Mouse (Mus musculus) lung, embryonic 16.5 days (tissue): ENCODE results near the gene Ccdc163. TPM values are rescaled to one million over a fixed set of nuclear protein-coding genes. Genes with fewer than 3 reads are reported as not detected.

Experiments used
- ATAC-seq: fragments of 200-750 bp; cut with Nextera tagmentation; 2 replicates; pipeline ENCODE4 v1.8.0; 2017; ENCODE audit warnings: low read depth, mild to moderate bottlenecking, moderate library complexity
- H3K27ac ChIP-seq: fragments of 300-500 bp; sonication (generic); 2 replicates; pipeline ENCODE4 v1.5.1; 2014; ENCODE audit warnings: mild to moderate bottlenecking, control low read depth, low read length
- H3K27me3 ChIP-seq: fragments of 300-500 bp; sonication (generic); 2 replicates; pipeline ENCODE4 v1.6.1; 2014; ENCODE audit warnings: low read depth, low read length, mixed read lengths; ENCODE audit not compliant: control insufficient read depth, insufficient read depth
- H3K36me3 ChIP-seq: fragments of 300-500 bp; sonication (generic); 2 replicates; pipeline ENCODE4 v1.6.1; 2014; ENCODE audit warnings: low read length; ENCODE audit not compliant: control insufficient read depth, insufficient read depth
- H3K4me1 ChIP-seq: fragments of 300-500 bp; sonication (generic); replicated peaks from 2 replicates; pipeline ENCODE4 v1.6.1; 2014; ENCODE audit warnings: low read length, mixed read lengths; ENCODE audit not compliant: control insufficient read depth, insufficient read depth
- H3K4me2 ChIP-seq: fragments of 300-500 bp; sonication (generic); 2 replicates; pipeline ENCODE4 v1.6.1; 2014; ENCODE audit warnings: low read depth, low read length, control low read depth
- H3K4me3 ChIP-seq: fragments of 300-500 bp; sonication (generic); 2 replicates; pipeline ENCODE4 v1.5.1; 2014; ENCODE audit warnings: mild to moderate bottlenecking, low read length, control low read depth
- H3K9ac ChIP-seq: fragments of 300-500 bp; sonication (generic); 2 replicates; pipeline ENCODE4 v1.6.1; 2014; ENCODE audit warnings: low read length, control low read depth
- H3K9me3 ChIP-seq: fragments of 300-500 bp; sonication (generic); 2 replicates; pipeline ENCODE4 v1.6.1; 2016; ENCODE audit warnings: low read length; ENCODE audit not compliant: control insufficient read depth
- WGBS: fragments of 180-500 bp; shearing (Covaris S2); extraction: QIAGEN DNeasy Blood & Tissue Kit; methylation state at CpG from one replicate; pipeline ENCODE4 v1.1.7; 2014; 5-methylcytosine and 5-hydroxymethylcytosine counted together
- polyA plus RNA-seq: library from polyadenylated mRNA; unstranded; fragments of >200 nt; fragmentation: Nextera tagmentation; extraction: Ambion mirVana; gene quantifications from 2 replicates; pipeline ENCODE4 v1.2.1, GENCODE M21; 2015

The Ccdc163 gene
- polyA plus RNA-seq, 1 experiment from 2014 or later = 35.2 TPM

DNA sequence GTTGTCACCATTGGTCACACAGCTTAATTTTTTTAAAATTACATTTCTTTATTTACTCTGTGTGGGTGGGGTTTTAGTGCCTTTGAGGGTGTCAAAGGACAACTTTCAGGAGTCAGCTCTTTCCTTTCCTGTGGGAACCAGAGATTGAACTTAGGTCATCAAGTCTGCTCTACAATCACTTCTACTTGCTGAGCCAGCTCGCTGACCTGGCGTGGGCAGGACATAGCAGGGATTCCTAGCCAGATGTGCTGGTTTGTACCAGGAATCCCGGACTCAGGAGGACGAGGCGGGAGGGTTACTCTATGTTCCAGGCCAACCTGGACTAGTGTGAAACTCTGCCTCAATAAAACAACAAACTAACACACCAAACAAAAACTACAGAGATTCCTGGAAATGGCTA lies 24.0 kb downstream of the Ccdc163 start:
- Histone ChIP-seq H3K4me3 (no peak overlapping the region), H3K27ac (no peak overlapping the region), H3K4me1 (no peaks in the 10 kb centered on the region), H3K9me3 (no peaks in the 10 kb centered on the region), H3K4me2 (no peak overlapping the region), H3K27me3 (no peaks in the 10 kb centered on the region), H3K36me3 (no peaks in the 10 kb centered on the region), H3K9ac (no peak overlapping the region)
- ATAC-seq = no peak
- WGBS = 69% methylated on average over 5 of the region's 5 CpGs

GRCm38 (mm10) chr4:116734996-116735395 lies 26.7 kb downstream of the Ccdc163 start:
- Histone ChIP-seq H3K36me3 (no peaks in the 10 kb centered on the region), H3K9ac (no peak overlapping the region), H3K4me1 (no peaks in the 10 kb centered on the region), H3K4me2 (no peak overlapping the region), H3K27ac (no peak overlapping the region), H3K9me3 (no peaks in the 10 kb centered on the region), H3K4me3 (no peak overlapping the region), H3K27me3 (no peaks in the 10 kb centered on the region)
- 59% methylated on average over 2 of the region's 2 CpGs for WGBS
- ATAC-seq = no peak

- ATAC-seq = no peak
Measured at GRCm38 (mm10) chr4:116738972-116739751, 30.9 kb downstream of the Ccdc163 start.

GRCm38 (mm10) chr4:116749750-116750149 lies 41.4 kb downstream of the Ccdc163 start:
- Histone ChIP-seq H3K4me2 (no peak overlapping the region), H3K27me3 (no peaks in the 10 kb centered on the region), H3K27ac (no peak overlapping the region), H3K9ac (no peak overlapping the region), H3K9me3 (no peaks in the 10 kb centered on the region), H3K4me1 (no peaks in the 10 kb centered on the region), H3K4me3 (no peak overlapping the region), H3K36me3 (no peaks in the 10 kb centered on the region)
- WGBS = 83% methylated on average over 2 of the region's 2 CpGs
- ATAC-seq = no peak

More at GRCm38 (mm10) chr4:116738972-116739751, 30.9 kb downstream of the Ccdc163 start:
- no peak overlapping the region for H3K27ac ChIP-seq
- no peaks in the 10 kb centered on the region for H3K27me3 ChIP-seq
- H3K4me1 ChIP-seq = no peaks in the 10 kb centered on the region
- no peak overlapping the region for H3K4me3 ChIP-seq
- H3K4me2 ChIP-seq = no peak overlapping the region
- no peaks in the 10 kb centered on the region for H3K9me3 ChIP-seq
- no peak overlapping the region for H3K9ac ChIP-seq
- 77% methylated on average over 9 of the region's 9 CpGs for WGBS
- no peaks in the 10 kb centered on the region for H3K36me3 ChIP-seq

DNA sequence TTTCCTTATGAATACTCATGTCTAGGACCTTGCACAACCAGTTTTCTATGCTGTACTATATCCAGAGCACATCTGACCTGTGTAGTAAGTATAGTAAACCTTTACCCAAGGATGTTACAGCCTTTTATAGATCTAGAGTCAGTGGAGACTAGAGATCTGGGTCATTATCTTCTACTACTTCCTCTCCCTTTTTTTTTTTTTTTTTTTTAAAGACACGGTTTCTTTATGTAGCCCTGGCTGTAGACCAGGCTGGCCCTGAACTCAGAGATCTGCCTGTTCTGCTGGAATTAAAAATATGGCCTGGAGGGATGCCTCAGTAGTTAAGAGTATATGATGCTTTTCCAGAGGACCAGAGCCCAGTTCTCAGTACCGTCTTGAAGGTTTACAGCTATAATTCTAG lies 53.6 kb downstream of the Ccdc163 start:
- H3K27ac ChIP-seq = no peak overlapping the region
- no peak for ATAC-seq
- no peak overlapping the region for H3K4me2 ChIP-seq
- H3K9me3 ChIP-seq = no peaks in the 10 kb centered on the region
- WGBS = 77% methylated on average over 2 of the region's 2 CpGs
- H3K9ac ChIP-seq = no peak overlapping the region
- H3K36me3 ChIP-seq = no peaks in the 10 kb centered on the region
- no peak overlapping the region for H3K4me3 ChIP-seq
- H3K27me3 ChIP-seq = no peaks in the 10 kb centered on the region
- no peaks in the 10 kb centered on the region for H3K4me1 ChIP-seq

DNA sequence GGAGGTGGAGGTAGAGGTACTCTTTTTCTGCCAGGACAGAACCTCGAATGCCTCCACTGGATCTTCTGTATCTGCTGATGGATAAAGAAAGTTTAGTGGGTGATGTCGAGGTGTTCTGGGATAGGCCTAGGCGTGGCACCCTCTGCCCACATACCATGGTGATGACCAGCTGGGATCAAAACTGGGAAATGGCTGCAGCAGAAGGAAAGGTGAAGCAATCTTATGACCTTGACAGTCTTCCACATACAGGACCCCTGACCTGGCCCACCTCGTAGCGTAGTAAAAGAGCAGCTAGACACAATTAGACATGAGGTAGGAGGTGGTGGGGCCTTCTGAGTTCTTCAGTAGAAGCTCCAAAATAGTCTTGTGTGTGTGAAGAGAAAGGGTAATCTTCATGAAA lies 55.7 kb downstream of the Ccdc163 start:
- Histone ChIP-seq H3K36me3 (no peaks in the 10 kb centered on the region), H3K9me3 (no peaks in the 10 kb centered on the region), H3K4me1 (no peaks in the 10 kb centered on the region), H3K4me2 (no peak overlapping the region), H3K9ac (no peak overlapping the region), H3K27ac (no peak overlapping the region), H3K4me3 (no peak overlapping the region), H3K27me3 (no peaks in the 10 kb centered on the region)
- ATAC-seq = no peak
- WGBS = 85% methylated on average over 5 of the region's 5 CpGs

DNA sequence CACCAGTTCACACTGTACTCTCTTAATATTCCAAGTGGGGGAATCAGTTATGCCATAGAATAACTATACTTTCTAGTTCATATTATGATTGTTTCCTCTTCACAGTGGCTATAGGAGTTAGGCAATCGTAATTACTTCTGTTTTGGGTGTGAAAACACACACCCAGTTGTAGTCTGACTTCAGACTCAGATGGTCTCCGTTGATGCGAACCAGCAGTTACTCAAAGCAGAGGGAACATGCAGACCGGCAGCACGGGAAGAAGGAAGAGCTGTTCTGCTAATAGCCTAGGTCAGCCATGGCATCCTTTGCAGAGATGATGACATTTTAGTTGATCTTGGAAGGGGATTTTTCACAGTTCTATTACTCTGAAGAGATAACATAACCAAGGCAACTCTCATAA lies 60.2 kb downstream of the Ccdc163 start:
- Histone ChIP-seq H3K4me1 (no peaks in the 10 kb centered on the region), H3K9ac (no peak overlapping the region), H3K27me3 (no peaks in the 10 kb centered on the region), H3K9me3 (no peaks in the 10 kb centered on the region), H3K36me3 (no peaks in the 10 kb centered on the region), H3K4me2 (no peak overlapping the region), H3K27ac (no peak overlapping the region), H3K4me3 (no peak overlapping the region)
- 77% methylated on average over 5 of the region's 5 CpGs for WGBS
- no peak for ATAC-seq

GRCm38 (mm10) chr4:116769060-116769459 lies 60.8 kb downstream of the Ccdc163 start:
- Histone ChIP-seq H3K27me3 (no peaks in the 10 kb centered on the region), H3K9me3 (no peaks in the 10 kb centered on the region), H3K36me3 (no peaks in the 10 kb centered on the region), H3K9ac (no peak overlapping the region), H3K27ac (no peak overlapping the region), H3K4me3 (no peak overlapping the region), H3K4me2 (no peak overlapping the region), H3K4me1 (no peaks in the 10 kb centered on the region)
- ATAC-seq = no peak

DNA sequence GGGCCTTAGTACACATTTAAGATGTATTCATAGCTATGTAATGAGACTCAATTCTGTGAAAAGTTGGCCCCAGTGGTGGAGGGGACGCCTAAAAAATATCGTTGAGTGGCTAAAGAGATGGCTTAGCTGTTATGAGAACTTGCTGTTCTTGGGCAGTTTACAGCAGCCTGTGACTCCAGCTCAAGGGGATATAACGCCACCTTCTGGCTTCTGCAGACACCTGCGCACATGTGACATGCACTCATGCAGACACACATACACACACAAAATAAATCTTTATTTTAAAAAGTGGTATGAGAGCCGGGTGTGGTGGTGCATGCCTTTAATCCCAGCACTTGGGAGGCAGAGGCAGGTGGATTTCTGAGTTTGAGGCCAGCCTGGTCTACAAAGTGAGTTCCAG lies 68.1 kb downstream of the Ccdc163 start:
- Histone ChIP-seq H3K27me3 (no peaks in the 10 kb centered on the region), H3K4me2 (no peak overlapping the region), H3K9me3 (no peaks in the 10 kb centered on the region), H3K36me3 (no peaks in the 10 kb centered on the region), H3K4me1 (no peaks in the 10 kb centered on the region), H3K4me3 (no peak overlapping the region), H3K9ac (no peak overlapping the region), H3K27ac (no peak overlapping the region)
- no peak for ATAC-seq
- WGBS = 83% methylated on average over 5 of the region's 5 CpGs

DNA sequence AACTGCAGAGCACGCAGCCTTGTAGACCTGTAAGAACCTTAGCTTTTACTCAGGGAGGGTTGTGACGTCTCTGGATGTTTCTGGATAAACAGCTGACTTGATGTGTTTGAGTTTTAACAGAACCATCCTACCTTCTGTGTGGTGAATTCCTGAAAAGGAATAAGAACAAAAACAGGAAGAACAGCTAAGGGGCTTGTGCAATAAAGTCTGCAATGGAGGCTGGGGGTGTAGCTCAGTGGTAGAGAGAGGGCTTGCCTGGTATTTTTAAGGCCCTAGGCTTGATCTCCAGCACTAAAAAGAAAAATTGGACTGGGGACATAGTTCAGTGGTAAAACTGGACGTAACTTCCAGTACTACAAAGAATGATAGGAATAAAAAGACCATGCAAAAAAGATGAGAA lies 68.8 kb downstream of the Ccdc163 start:
- H3K4me2 ChIP-seq = no peak overlapping the region
- H3K4me3 ChIP-seq = no peak overlapping the region
- H3K27ac ChIP-seq = no peak overlapping the region
- H3K9ac ChIP-seq = no peak overlapping the region
- ATAC-seq = no peak
- H3K27me3 ChIP-seq = no peaks in the 10 kb centered on the region
- WGBS = 77% methylated on average over 3 of the region's 3 CpGs
- no peaks in the 10 kb centered on the region for H3K36me3 ChIP-seq
- no peaks in the 10 kb centered on the region for H3K4me1 ChIP-seq
- H3K9me3 ChIP-seq = no peaks in the 10 kb centered on the region
